Mouse (Mus musculus) C2C12 (cell line): Measurements from ENCODE around the gene BC107364.
"Not testable (repeated sequence)": the region's sequence is repeated elsewhere in the genome, so short reads cannot be mapped to it uniquely, and the experiment has no call there.

Experiments used
- CTCF ChIP-seq: IDR thresholded peaks from one replicate; pipeline ENCODE4 v1.5.1; 2011; ENCODE audit not compliant: control insufficient read depth, insufficient read depth, insufficient read length
- MYOG ChIP-seq: IDR thresholded peaks from one replicate; pipeline ENCODE4 v1.6.1; 2011; ENCODE audit not compliant: control insufficient read depth, insufficient read length; ENCODE audit errors: extremely low read depth

DNA sequence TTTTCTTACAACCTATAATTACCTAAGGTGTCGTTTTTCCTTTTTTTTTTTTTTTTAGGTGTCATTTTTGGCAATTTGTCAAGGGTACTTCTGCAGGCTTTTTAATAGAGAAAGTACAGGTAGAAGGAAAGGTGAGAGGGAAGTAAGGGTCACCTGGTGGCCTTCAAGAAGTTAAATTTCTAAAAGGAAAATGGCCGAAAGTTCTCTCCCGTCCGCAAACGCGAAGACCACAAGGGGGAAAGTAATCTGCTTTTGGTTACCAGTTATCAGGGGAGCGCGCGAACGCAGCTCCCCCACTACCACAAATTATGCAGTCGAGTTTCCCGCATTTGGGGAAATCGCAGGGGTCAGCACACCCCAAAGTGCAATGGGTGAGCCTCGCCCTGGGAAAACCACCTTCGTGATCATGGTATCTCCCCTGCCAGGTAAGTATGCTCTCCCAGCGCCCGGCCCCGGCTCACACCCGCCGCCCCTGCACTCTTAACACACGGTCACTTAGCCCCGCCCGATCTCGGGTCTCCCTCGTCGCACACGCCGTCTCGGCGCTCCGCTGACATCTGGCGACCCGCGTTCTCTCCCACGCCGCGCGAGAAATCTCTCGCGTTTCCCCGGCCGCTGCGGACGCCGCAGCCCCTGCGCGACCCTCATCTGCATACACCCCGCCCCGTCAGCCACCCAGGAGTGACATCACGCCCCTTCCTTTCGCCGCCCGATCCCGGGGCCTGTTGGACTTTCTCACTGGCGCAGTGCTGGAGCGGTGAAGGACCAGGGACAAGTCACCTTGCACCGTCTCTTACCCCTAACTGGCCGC, 7.9 kb upstream of the BC107364 start:
- not testable (repeated sequence) for TF ChIP-seq MYOG, CTCF
